Mouse (Mus musculus) fibroblast of lung, adult 2 months (primary cell): ENCODE measurements around the gene Hrc.

ENCODE experiments used
- DNase-seq: peaks from one replicate; pipeline ENCODE4 v3.0.0-alpha.2; 2011; ENCODE audit warnings: low read depth

Hrc gene

GRCm38 (mm10) chr7:45335056-45335455 lies at the start of gene Hrc:
TSS of gene Hrc (plus strand) at chr7:45335290.
- no peak for DNase-seq

- DNase-seq: no peak
Observed at GRCm38 (mm10) chr7:45286486-45286885, 48.6 kb upstream of the Hrc start.

- no peak for DNase-seq
Observed at GRCm38 (mm10) chr7:45296626-45297025, 38.5 kb upstream of the Hrc start.

GRCm38 (mm10) chr7:45297563-45297962 lies 37.5 kb upstream of the Hrc start:
- no peak for DNase-seq

- DNase-seq: no peak
Observed at GRCm38 (mm10) chr7:45299752-45300151, 35.3 kb upstream of the Hrc start.

- no peak for DNase-seq
Observed at GRCm38 (mm10) chr7:45300270-45300669, 34.8 kb upstream of the Hrc start.

- no peak for DNase-seq
Observed at GRCm38 (mm10) chr7:45302626-45303025, 32.5 kb upstream of the Hrc start.

GRCm38 (mm10) chr7:45304869-45305268 lies 30.2 kb upstream of the Hrc start:
- no peak for DNase-seq

- no peak for DNase-seq
Observed at GRCm38 (mm10) chr7:45305275-45305674, 29.8 kb upstream of the Hrc start.

- no peak for DNase-seq
Observed at GRCm38 (mm10) chr7:45308551-45309240, 26.4 kb upstream of the Hrc start.

- DNase-seq: no peak
Observed at GRCm38 (mm10) chr7:45309455-45309854, 25.6 kb upstream of the Hrc start.

GRCm38 (mm10) chr7:45312023-45312422 lies 23.1 kb upstream of the Hrc start:
- DNase-seq: no peak

- no peak for DNase-seq
Observed at GRCm38 (mm10) chr7:45312686-45313453, 22.2 kb upstream of the Hrc start.

GRCm38 (mm10) chr7:45313495-45313894 lies 21.6 kb upstream of the Hrc start:
- no peak for DNase-seq

GRCm38 (mm10) chr7:45315182-45315701 lies 19.8 kb upstream of the Hrc start:
- no peak for DNase-seq

GRCm38 (mm10) chr7:45316536-45316935 lies 18.6 kb upstream of the Hrc start:
- DNase-seq: no peak

- no peak for DNase-seq
Observed at GRCm38 (mm10) chr7:45322245-45322644, 12.8 kb upstream of the Hrc start.

GRCm38 (mm10) chr7:45323069-45323468 lies 12.0 kb upstream of the Hrc start:
- DNase-seq: no peak

GRCm38 (mm10) chr7:45325800-45326199 lies 9.3 kb upstream of the Hrc start:
- DNase-seq: no peak

GRCm38 (mm10) chr7:45328841-45329475 lies 6.1 kb upstream of the Hrc start:
- DNase-seq: no peak

- DNase-seq: no peak
Observed at GRCm38 (mm10) chr7:45331502-45331901, 3.6 kb upstream of the Hrc start.

GRCm38 (mm10) chr7:45332685-45333425 lies 2.2 kb upstream of the Hrc start:
- no peak for DNase-seq
